Mouse (Mus musculus) brain, embryonic 14.5 days (tissue): ENCODE data around the gene Aanat.

Source experiments
- CTCF ChIP-seq: fragments of 200-500 bp; IDR thresholded peaks from 2 replicates; pipeline ENCODE4 v1.5.1; 2012; ENCODE audit warnings: inconsistent platforms, mild to moderate bottlenecking, moderate library complexity, borderline replicate concordance; ENCODE audit not compliant: insufficient read depth, insufficient read length; ENCODE audit errors: extremely low read depth
- POLR2A ChIP-seq: fragments of 200-500 bp; IDR thresholded peaks from 2 replicates; pipeline ENCODE4 v1.6.1; 2012; ENCODE audit warnings: mild to moderate bottlenecking, inconsistent platforms, borderline replicate concordance; ENCODE audit not compliant: poor library complexity, insufficient read depth, insufficient read length, severe bottlenecking; ENCODE audit errors: extremely low read depth

DNA sequence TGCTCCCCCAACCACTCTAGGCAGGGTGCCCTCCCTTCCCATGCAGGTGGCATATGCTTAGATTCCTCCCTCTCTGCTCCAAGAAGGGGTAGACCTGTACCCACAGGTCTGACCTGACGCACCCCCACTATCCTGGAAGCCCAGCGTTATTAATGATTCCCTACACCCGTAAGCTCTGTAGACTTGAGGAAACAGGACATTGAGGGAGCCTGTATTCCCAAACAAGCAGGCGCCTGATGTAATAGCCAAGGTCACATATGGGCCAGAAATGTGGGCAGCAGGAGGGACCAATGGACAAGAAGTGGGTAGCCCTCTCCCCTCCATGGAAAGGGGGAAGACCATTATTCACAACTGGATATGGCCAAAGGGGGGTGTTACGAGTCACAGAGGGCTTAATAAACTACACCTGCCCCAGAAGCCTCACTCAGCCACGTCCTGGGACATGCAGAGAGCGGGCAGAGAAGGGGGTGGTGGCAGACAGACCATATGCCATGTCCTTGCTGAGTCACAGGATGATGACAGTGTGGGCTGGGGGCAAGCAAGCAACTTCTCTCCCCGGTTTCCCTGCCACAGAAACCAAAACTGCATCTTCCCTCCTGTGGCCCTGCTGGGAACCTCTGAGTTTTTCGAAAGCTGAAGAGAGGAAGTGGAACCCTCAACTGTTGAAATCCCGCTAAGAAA is 30.3 kb downstream of the Aanat start:
- no peak for TF ChIP-seq POLR2A
- TF ChIP-seq CTCF: no peak
